Mouse (Mus musculus): Measurements from ENCODE around the gene Tmem131l. TPM values are rescaled to one million over a fixed set of nuclear protein-coding genes. Genes with fewer than 3 reads are reported as not detected.
"Not testable (repeated sequence)": the region's sequence is repeated elsewhere in the genome, so short reads cannot be mapped to it uniquely, and the experiment has no call there.

Gene Tmem131l
- polyA plus RNA-seq, 1 experiment from 2014 or later = 49.9 TPM

- ATAC-seq (replicated peaks; ENCODE audit: low FRiP score, low TSS enrichment, low read depth); H3K9me3 ChIP-seq (ENCODE audit: control insufficient read depth, low read length); H3K9ac ChIP-seq (ENCODE audit: low read length); DNase-seq (ENCODE audit: low spot score); H3K4me2 ChIP-seq (ENCODE audit: low read length); H3K4me3 ChIP-seq (ENCODE audit: low read depth, low read length); H3K27me3 ChIP-seq (replicated peaks; ENCODE audit: control insufficient read depth, insufficient read depth, low read length); H3K4me1 ChIP-seq (replicated peaks; ENCODE audit: control insufficient read depth, insufficient read depth, low read length); H3K36me3 ChIP-seq (ENCODE audit: control insufficient read depth, insufficient read depth, low read length); H3K27ac ChIP-seq (ENCODE audit: low read depth): not testable (repeated sequence)
- 92% methylated on average over 4 of the region's 4 CpGs for WGBS
Measured at GRCm38 (mm10) chr3:83871962-83872361, 168.0 kb downstream of the Tmem131l start.

- H3K4me2 ChIP-seq (ENCODE audit: low read length); H3K27ac ChIP-seq (ENCODE audit: low read depth); DNase-seq (ENCODE audit: low spot score); ATAC-seq (replicated peaks; ENCODE audit: low FRiP score, low TSS enrichment, low read depth); H3K9me3 ChIP-seq (ENCODE audit: control insufficient read depth, low read length); H3K36me3 ChIP-seq (ENCODE audit: control insufficient read depth, insufficient read depth, low read length); H3K4me1 ChIP-seq (replicated peaks; ENCODE audit: control insufficient read depth, insufficient read depth, low read length); H3K27me3 ChIP-seq (replicated peaks; ENCODE audit: control insufficient read depth, insufficient read depth, low read length); H3K4me3 ChIP-seq (ENCODE audit: low read depth, low read length); H3K9ac ChIP-seq (ENCODE audit: low read length): not testable (repeated sequence)
- WGBS = 88% methylated on average over 7 of the region's 7 CpGs
Measured at GRCm38 (mm10) chr3:83871559-83871958, 168.4 kb downstream of the Tmem131l start.

- no peak for ATAC-seq (replicated peaks; ENCODE audit: low FRiP score, low TSS enrichment, low read depth)
- Histone ChIP-seq H3K9ac (ENCODE audit: low read length) (no peak overlapping the region), H3K36me3 (ENCODE audit: control insufficient read depth, insufficient read depth, low read length) (no peaks in the 10 kb centered on the region), H3K27ac (ENCODE audit: low read depth) (no peak overlapping the region), H3K4me2 (ENCODE audit: low read length) (no peak overlapping the region), H3K4me1 (replicated peaks; ENCODE audit: control insufficient read depth, insufficient read depth, low read length) (no peaks in the 10 kb centered on the region), H3K4me3 (ENCODE audit: low read depth, low read length) (no peak overlapping the region), H3K9me3 (ENCODE audit: control insufficient read depth, low read length) (no peaks in the 10 kb centered on the region), H3K27me3 (replicated peaks; ENCODE audit: control insufficient read depth, insufficient read depth, low read length) (no peaks in the 10 kb centered on the region)
- WGBS = 97% methylated on average over 2 of the region's 2 CpGs
- no peak for DNase-seq (ENCODE audit: low spot score)
Measured at GRCm38 (mm10) chr3:83869776-83870175, 170.2 kb downstream of the Tmem131l start.

- H3K27me3 ChIP-seq (replicated peaks; ENCODE audit: control insufficient read depth, insufficient read depth, low read length); H3K4me1 ChIP-seq (replicated peaks; ENCODE audit: control insufficient read depth, insufficient read depth, low read length); H3K4me2 ChIP-seq (ENCODE audit: low read length); H3K4me3 ChIP-seq (ENCODE audit: low read depth, low read length); H3K36me3 ChIP-seq (ENCODE audit: control insufficient read depth, insufficient read depth, low read length); DNase-seq (ENCODE audit: low spot score); ATAC-seq (replicated peaks; ENCODE audit: low FRiP score, low TSS enrichment, low read depth); H3K9ac ChIP-seq (ENCODE audit: low read length); H3K9me3 ChIP-seq (ENCODE audit: control insufficient read depth, low read length); H3K27ac ChIP-seq (ENCODE audit: low read depth): not testable (repeated sequence)
Measured at GRCm38 (mm10) chr3:83867026-83867425, 172.9 kb downstream of the Tmem131l start.

GRCm38 (mm10) chr3:83865216-83865615, 174.8 kb downstream of the Tmem131l start:
- no peak overlapping the region for H3K4me3 ChIP-seq (ENCODE audit: low read depth, low read length)
- ATAC-seq (replicated peaks; ENCODE audit: low FRiP score, low TSS enrichment, low read depth) = no peak
- H3K9ac ChIP-seq (ENCODE audit: low read length) = no peak overlapping the region
- H3K4me1 ChIP-seq (replicated peaks; ENCODE audit: control insufficient read depth, insufficient read depth, low read length) = no peaks in the 10 kb centered on the region
- no peak overlapping the region for H3K27ac ChIP-seq (ENCODE audit: low read depth)
- H3K9me3 ChIP-seq (ENCODE audit: control insufficient read depth, low read length) = no peaks in the 10 kb centered on the region
- H3K4me2 ChIP-seq (ENCODE audit: low read length) = no peak overlapping the region
- no peaks in the 10 kb centered on the region for H3K36me3 ChIP-seq (ENCODE audit: control insufficient read depth, insufficient read depth, low read length)
- WGBS = 77% methylated on average over 2 of the region's 2 CpGs
- DNase-seq (ENCODE audit: low spot score) = no peak
- H3K27me3 ChIP-seq (replicated peaks; ENCODE audit: control insufficient read depth, insufficient read depth, low read length) = no peaks in the 10 kb centered on the region

GRCm38 (mm10) chr3:83864064-83864548, 175.9 kb downstream of the Tmem131l start:
- no peak overlapping the region for H3K4me2 ChIP-seq (ENCODE audit: low read length)
- no peaks in the 10 kb centered on the region for H3K27me3 ChIP-seq (replicated peaks; ENCODE audit: control insufficient read depth, insufficient read depth, low read length)
- H3K4me3 ChIP-seq (ENCODE audit: low read depth, low read length) = no peak overlapping the region
- H3K27ac ChIP-seq (ENCODE audit: low read depth) = no peak overlapping the region
- WGBS = 83% methylated on average over 9 of the region's 9 CpGs
- H3K36me3 ChIP-seq (ENCODE audit: control insufficient read depth, insufficient read depth, low read length) = no peaks in the 10 kb centered on the region
- H3K9me3 ChIP-seq (ENCODE audit: control insufficient read depth, low read length) = no peaks in the 10 kb centered on the region
- no peak overlapping the region for H3K9ac ChIP-seq (ENCODE audit: low read length)
- no peaks in the 10 kb centered on the region for H3K4me1 ChIP-seq (replicated peaks; ENCODE audit: control insufficient read depth, insufficient read depth, low read length)
- no peak for ATAC-seq (replicated peaks; ENCODE audit: low FRiP score, low TSS enrichment, low read depth)
- no peak for DNase-seq (ENCODE audit: low spot score)

GRCm38 (mm10) chr3:83862956-83863355, 177.0 kb downstream of the Tmem131l start:
- no peaks in the 10 kb centered on the region for H3K36me3 ChIP-seq (ENCODE audit: control insufficient read depth, insufficient read depth, low read length)
- H3K4me3 ChIP-seq (ENCODE audit: low read depth, low read length) = no peak overlapping the region
- no peaks in the 10 kb centered on the region for H3K4me1 ChIP-seq (replicated peaks; ENCODE audit: control insufficient read depth, insufficient read depth, low read length)
- WGBS = 24% methylated on average over 1 of the region's 1 CpGs
- H3K9ac ChIP-seq (ENCODE audit: low read length) = no peak overlapping the region
- no peak overlapping the region for H3K4me2 ChIP-seq (ENCODE audit: low read length)
- H3K27ac ChIP-seq (ENCODE audit: low read depth) = no peak overlapping the region
- DNase-seq (ENCODE audit: low spot score) = no peak
- no peaks in the 10 kb centered on the region for H3K27me3 ChIP-seq (replicated peaks; ENCODE audit: control insufficient read depth, insufficient read depth, low read length)
- H3K9me3 ChIP-seq (ENCODE audit: control insufficient read depth, low read length) = no peaks in the 10 kb centered on the region
- no peak for ATAC-seq (replicated peaks; ENCODE audit: low FRiP score, low TSS enrichment, low read depth)

GRCm38 (mm10) chr3:83859595-83859994, 180.4 kb downstream of the Tmem131l start:
- no peaks in the 10 kb centered on the region for H3K9me3 ChIP-seq (ENCODE audit: control insufficient read depth, low read length)
- DNase-seq (ENCODE audit: low spot score) = no peak
- no peaks in the 10 kb centered on the region for H3K27me3 ChIP-seq (replicated peaks; ENCODE audit: control insufficient read depth, insufficient read depth, low read length)
- no peaks in the 10 kb centered on the region for H3K36me3 ChIP-seq (ENCODE audit: control insufficient read depth, insufficient read depth, low read length)
- ATAC-seq (replicated peaks; ENCODE audit: low FRiP score, low TSS enrichment, low read depth) = no peak
- no peak overlapping the region for H3K27ac ChIP-seq (ENCODE audit: low read depth)
- no peaks in the 10 kb centered on the region for H3K4me1 ChIP-seq (replicated peaks; ENCODE audit: control insufficient read depth, insufficient read depth, low read length)
- H3K9ac ChIP-seq (ENCODE audit: low read length) = no peak overlapping the region
- no peak overlapping the region for H3K4me3 ChIP-seq (ENCODE audit: low read depth, low read length)
- WGBS = 86% methylated on average over 7 of the region's 7 CpGs
- H3K4me2 ChIP-seq (ENCODE audit: low read length) = no peak overlapping the region

- no peak overlapping the region for H3K4me2 ChIP-seq (ENCODE audit: low read length)
- no peaks in the 10 kb centered on the region for H3K27me3 ChIP-seq (replicated peaks; ENCODE audit: control insufficient read depth, insufficient read depth, low read length)
- H3K9ac ChIP-seq (ENCODE audit: low read length) = no peak overlapping the region
- H3K36me3 ChIP-seq (ENCODE audit: control insufficient read depth, insufficient read depth, low read length) = no peaks in the 10 kb centered on the region
- H3K4me3 ChIP-seq (ENCODE audit: low read depth, low read length) = no peak overlapping the region
- no peaks in the 10 kb centered on the region for H3K9me3 ChIP-seq (ENCODE audit: control insufficient read depth, low read length)
- no peak for DNase-seq (ENCODE audit: low spot score)
- H3K4me1 ChIP-seq (replicated peaks; ENCODE audit: control insufficient read depth, insufficient read depth, low read length) = no peaks in the 10 kb centered on the region
- 78% methylated on average over 3 of the region's 3 CpGs for WGBS
- no peak for ATAC-seq (replicated peaks; ENCODE audit: low FRiP score, low TSS enrichment, low read depth)
- H3K27ac ChIP-seq (ENCODE audit: low read depth) = no peak overlapping the region
Measured at GRCm38 (mm10) chr3:83859071-83859470, 180.9 kb downstream of the Tmem131l start.

Data from intestine, embryonic 14.5 days (tissue).